Comparison of ENCODE assay signal across 19 mouse cellular contexts in genomic region chr3:119588872-119589416, GRCm38 (mm10).
DNase-seq lines count a peak whose midpoint lies in the region; ATAC-seq lines count a peak whose summit lies in the region.
"Had no signal": no experiment of that assay in that cellular context is flagged by ENCODE, and none has a peak within 500 bp of the region (broad histone marks: within the 10 kb centered on the region; RNA-seq: fewer than 3 reads in every experiment).

No protein-coding gene starts in this region.

- WGBS in neural tube, embryonic 11.5 days: 57% methylated on average over 4 of the region's 4 CpGs
- WGBS in forebrain, embryonic 15.5 days: 20% methylated on average over 4 of the region's 4 CpGs
- 22% methylated on average over 4 of the region's 4 CpGs for WGBS in hindbrain, embryonic 16.5 days

- no peak overlapping the region for H3K9ac ChIP-seq in neural tube, embryonic 11.5 days (ENCODE audit: low read length)
- no peak overlapping the region for H3K9ac ChIP-seq in forebrain, embryonic 15.5 days (replicated peaks)
- H3K9ac ChIP-seq in hindbrain, embryonic 16.5 days (ENCODE audit: low read depth, low read length): no peak overlapping the region
- H3K9ac ChIP-seq: embryonic facial prominence, embryonic 13.5 days; heart, embryonic 12.5 days; lung, embryonic 15.5 days had no signal

- no peaks in the 10 kb centered on the region for H3K36me3 ChIP-seq in neural tube, embryonic 11.5 days (ENCODE audit: control insufficient read depth, insufficient read depth, low read length)
- H3K36me3 ChIP-seq in forebrain, embryonic 15.5 days: no peaks in the 10 kb centered on the region
- H3K36me3 ChIP-seq in hindbrain, embryonic 16.5 days (ENCODE audit: control insufficient read depth, insufficient read depth, low read length): no peaks in the 10 kb centered on the region
- H3K36me3 ChIP-seq: embryonic facial prominence, embryonic 13.5 days; heart, embryonic 12.5 days; lung, embryonic 15.5 days had no signal

- DNase-seq in neural tube, embryonic 11.5 days (ENCODE audit: low spot score): no peak
- DNase-seq in neural tube, embryonic 10.5 days (ENCODE audit: extremely low spot score, low spot score): no peak
- DNase-seq in cerebellum, adult 11-12 months: no peak
- DNase-seq in heart, adult 18-20 months: no peak
- no peak for DNase-seq in gastrocnemius, postnatal 36 days
- DNase-seq: cerebellum, postnatal 14 days; gastrocnemius, postnatal 14 days; heart, postnatal 36 days; kidney, postnatal 10 days; layer of hippocampus, adult 9-11 months; right cerebral cortex, postnatal 25 days had no signal

- intact Hi-C loops in gastrocnemius, postnatal 36 days (cut with DNase I): no loop called here

- no peak overlapping the region for H3K4me2 ChIP-seq in neural tube, embryonic 11.5 days (ENCODE audit: low read depth)
- H3K4me2 ChIP-seq in forebrain, embryonic 15.5 days (replicated peaks): no peak overlapping the region
- no peak overlapping the region for H3K4me2 ChIP-seq in hindbrain, embryonic 16.5 days (ENCODE audit: low read length)
- H3K4me2 ChIP-seq: embryonic facial prominence, embryonic 13.5 days; heart, embryonic 12.5 days; liver, embryonic 11.5 days; lung, embryonic 15.5 days had no signal

- no peak overlapping the region for H3K4me3 ChIP-seq in neural tube, embryonic 11.5 days (ENCODE audit: low read depth, low read length)
- H3K4me3 ChIP-seq in forebrain, embryonic 15.5 days: no peak overlapping the region
- H3K4me3 ChIP-seq in hindbrain, embryonic 16.5 days (ENCODE audit: low read length): no peak overlapping the region
- H3K4me3 ChIP-seq: embryonic facial prominence, embryonic 13.5 days; heart, embryonic 12.5 days; lung, embryonic 15.5 days; myocyte had no signal

- no peaks in the 10 kb centered on the region for H3K27me3 ChIP-seq in neural tube, embryonic 11.5 days (ENCODE audit: control insufficient read depth, insufficient read depth, low read length)
- H3K27me3 ChIP-seq in forebrain, embryonic 15.5 days: no peaks in the 10 kb centered on the region
- no peaks in the 10 kb centered on the region for H3K27me3 ChIP-seq in hindbrain, embryonic 16.5 days (replicated peaks; ENCODE audit: control insufficient read depth, insufficient read depth, low read length)
- H3K27me3 ChIP-seq: embryonic facial prominence, embryonic 13.5 days; heart, embryonic 12.5 days; lung, embryonic 15.5 days had no signal

- H3K4me1 ChIP-seq in neural tube, embryonic 11.5 days (ENCODE audit: control insufficient read depth, insufficient read depth, low read length): no peaks in the 10 kb centered on the region
- H3K4me1 ChIP-seq in forebrain, embryonic 15.5 days: peaks cover 3% of the 10 kb centered on the region; the same call in 1 of the 2 replicates
- no peaks in the 10 kb centered on the region for H3K4me1 ChIP-seq in hindbrain, embryonic 16.5 days (ENCODE audit: control insufficient read depth, insufficient read depth, low read depth, low read length)
- H3K4me1 ChIP-seq: embryonic facial prominence, embryonic 13.5 days; heart, embryonic 12.5 days; lung, embryonic 15.5 days had no signal

- H3K27ac ChIP-seq in neural tube, embryonic 11.5 days (ENCODE audit: low read depth, low read length): no peak overlapping the region
- H3K27ac ChIP-seq in forebrain, embryonic 15.5 days (replicated peaks): no peak overlapping the region
- H3K27ac ChIP-seq in hindbrain, embryonic 16.5 days (ENCODE audit: low read depth, low read length): no peak overlapping the region
- H3K27ac ChIP-seq: embryonic facial prominence, embryonic 13.5 days; lung, embryonic 15.5 days had no signal

- no peaks in the 10 kb centered on the region for H3K9me3 ChIP-seq in neural tube, embryonic 11.5 days (ENCODE audit: control insufficient read depth, low read length)
- H3K9me3 ChIP-seq in forebrain, embryonic 15.5 days: no peaks in the 10 kb centered on the region
- no peaks in the 10 kb centered on the region for H3K9me3 ChIP-seq in hindbrain, embryonic 16.5 days (ENCODE audit: control insufficient read depth, low read length)
- H3K9me3 ChIP-seq: embryonic facial prominence, embryonic 13.5 days; heart, embryonic 12.5 days; lung, embryonic 15.5 days had no signal

- peak; percentile 74 for ATAC-seq in neural tube, embryonic 11.5 days (ENCODE audit: insufficient read depth, low FRiP score, low TSS enrichment)
- peak; percentile 90 for ATAC-seq in forebrain, embryonic 15.5 days (replicated peaks)
- ATAC-seq in hindbrain, embryonic 16.5 days: peak; percentile 82
- ATAC-seq: intestine, postnatal 0 days had no signal
